Mouse (Mus musculus) heart, postnatal 14 days (tissue): Measurements from ENCODE around the gene Plekhj1. TPM values are rescaled to one million over a fixed set of nuclear protein-coding genes. Genes with fewer than 3 reads are reported as not detected.
"Not testable (repeated sequence)": the region's sequence is repeated elsewhere in the genome, so short reads cannot be mapped to it uniquely, and the experiment has no call there.

Experiments
- DNase-seq, 2 experiments: peaks; one replicate each; pipeline ENCODE4 v3.0.0; 2021 to 2022
- intact Hi-C: fragments of 180-260 bp; cut with DNase I; formaldehyde crosslinking; loops from one replicate; pipeline ENCODE4 v1.15.1; 2025
- long read RNA-seq, 2 experiments: library from polyadenylated mRNA; stranded (forward); transcript quantifications; one replicate each; pipeline ENCODE4 v2.0.0; 2021
- total RNA-seq, 2 experiments: library from RNA; stranded (reverse); gene quantifications; 2 replicates each; pipeline ENCODE4 v1.2.3; 2021

The Plekhj1 gene
- total RNA-seq, result 10 to 100 TPM; 35.7 to 36.3 TPM
- long read RNA-seq, experiment 1, transcript Plekhj1-201 (6 exons, 1,260 nt), result major isoform, 32 of 53 reads
- long read RNA-seq, experiment 1, partial matches to known transcripts, result 3 of 53 reads
- long read RNA-seq, experiment 1, other reads (novel, unspliced or antisense), result 11 of 53 reads
- long read RNA-seq, experiment 2, transcript Plekhj1-201 (6 exons, 1,260 nt), result major isoform, 27 of 40 reads
- long read RNA-seq, experiment 2, partial matches to known transcripts, result 3 of 40 reads
- long read RNA-seq, experiment 2, other reads (novel, unspliced or antisense), result 10 of 40 reads

DNA sequence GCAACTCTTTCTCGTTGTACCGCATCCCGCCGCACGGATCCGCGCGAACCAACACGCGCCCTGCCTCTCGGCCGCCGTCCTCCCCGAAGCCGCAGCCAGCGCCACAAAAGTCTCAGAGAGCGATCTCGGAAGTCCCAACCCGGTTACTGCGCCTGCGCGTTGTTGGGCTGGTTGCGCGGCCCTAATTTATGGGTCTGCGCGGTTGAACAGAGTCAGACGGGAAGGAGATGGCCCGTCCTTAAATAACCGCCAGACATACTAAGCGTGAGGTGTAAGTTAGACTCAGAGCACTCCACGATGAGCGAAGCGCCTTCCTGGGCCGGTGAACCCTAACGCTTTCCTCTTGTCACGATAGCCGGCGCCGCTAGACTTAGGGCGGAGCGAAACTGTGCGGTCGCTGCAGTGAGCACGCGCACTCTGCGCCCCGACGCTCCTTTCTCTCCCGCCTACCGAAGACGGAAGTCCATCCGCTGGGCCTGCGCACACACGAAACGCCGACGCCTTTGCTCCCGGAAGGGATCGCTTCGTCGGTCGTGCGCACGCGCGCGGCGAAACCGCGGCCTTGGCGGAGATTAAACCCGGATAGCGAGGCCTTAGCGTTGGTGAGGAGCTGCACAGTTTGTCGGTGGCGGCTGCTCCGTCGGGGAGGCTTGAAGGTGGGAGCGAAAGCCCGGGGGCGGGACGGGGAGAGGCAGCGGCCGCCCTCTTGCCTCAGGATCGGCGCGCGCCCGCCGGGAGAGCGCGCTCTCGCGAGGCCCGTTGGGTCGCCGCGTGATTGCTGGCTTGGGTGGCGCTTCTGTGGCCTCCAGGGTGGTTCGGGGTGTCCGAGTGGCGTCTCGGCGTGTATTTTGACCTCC is at the start of gene Plekhj1, which contains the start of gene Sf3a2:
Gene Plekhj1, minus strand, starts transcription at position 477 of the 857 bp plus-strand sequence.
Gene Sf3a2, plus strand, starts transcription at position 49 of the 857 bp plus-strand sequence.
- DNase-seq, result peak; percentile 95 to 96
- intact Hi-C loops, result no loop called here

DNA sequence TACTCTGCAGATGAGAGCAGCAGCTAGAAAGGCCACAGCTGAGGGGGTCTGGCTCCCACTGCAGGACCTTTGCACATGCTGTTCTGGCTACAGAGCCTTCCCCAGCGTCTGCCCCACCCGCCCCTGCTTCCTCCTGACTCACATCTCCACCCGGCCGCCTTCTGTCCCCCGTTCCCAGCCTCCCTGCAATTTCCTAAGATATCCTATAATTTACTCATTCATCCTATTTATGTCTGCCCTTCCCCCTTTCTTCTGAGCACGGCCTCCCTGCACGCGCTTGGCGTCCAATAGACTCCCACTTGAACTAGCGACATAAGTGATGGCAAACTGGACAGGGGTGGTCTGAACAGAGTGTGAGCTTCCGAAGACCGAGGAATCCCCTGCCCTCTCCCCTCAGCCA is 47.3 kb upstream of the Plekhj1 start:
- DNase-seq, result no peak
- intact Hi-C loops, result no loop called here

DNA sequence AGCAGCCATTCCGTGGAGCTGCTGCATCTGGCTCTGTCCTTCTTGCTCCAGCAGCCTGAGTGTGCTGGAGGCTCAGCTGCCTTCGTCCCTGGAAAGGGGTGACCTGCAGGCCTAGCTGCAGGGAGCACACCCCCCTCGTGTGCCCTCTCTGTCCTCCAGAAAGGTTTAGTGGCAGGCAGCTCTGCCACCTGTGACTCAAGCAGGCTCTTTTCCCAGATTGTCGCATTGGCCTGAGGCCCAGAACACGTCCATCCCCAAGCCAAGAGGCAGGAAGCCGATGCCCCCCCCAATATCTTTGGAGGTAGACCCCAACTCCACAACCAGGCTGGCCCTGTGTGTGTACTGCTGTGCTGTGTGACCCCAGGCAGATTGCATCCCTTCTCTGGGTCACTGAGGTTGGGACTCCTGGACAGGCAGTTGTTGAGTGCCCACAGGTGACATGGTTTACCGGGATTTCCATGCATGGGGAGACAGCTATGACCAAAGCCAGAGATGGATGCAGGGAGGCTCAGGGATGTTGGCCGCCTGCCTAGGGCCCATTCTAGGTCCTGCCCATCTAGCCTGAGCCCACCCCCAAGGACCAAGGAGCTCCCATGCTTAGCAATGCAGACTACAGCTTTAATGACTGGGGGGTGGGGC is 46.7 kb upstream of the Plekhj1 start:
- intact Hi-C loops, result no loop called here
- no peak for DNase-seq

DNA sequence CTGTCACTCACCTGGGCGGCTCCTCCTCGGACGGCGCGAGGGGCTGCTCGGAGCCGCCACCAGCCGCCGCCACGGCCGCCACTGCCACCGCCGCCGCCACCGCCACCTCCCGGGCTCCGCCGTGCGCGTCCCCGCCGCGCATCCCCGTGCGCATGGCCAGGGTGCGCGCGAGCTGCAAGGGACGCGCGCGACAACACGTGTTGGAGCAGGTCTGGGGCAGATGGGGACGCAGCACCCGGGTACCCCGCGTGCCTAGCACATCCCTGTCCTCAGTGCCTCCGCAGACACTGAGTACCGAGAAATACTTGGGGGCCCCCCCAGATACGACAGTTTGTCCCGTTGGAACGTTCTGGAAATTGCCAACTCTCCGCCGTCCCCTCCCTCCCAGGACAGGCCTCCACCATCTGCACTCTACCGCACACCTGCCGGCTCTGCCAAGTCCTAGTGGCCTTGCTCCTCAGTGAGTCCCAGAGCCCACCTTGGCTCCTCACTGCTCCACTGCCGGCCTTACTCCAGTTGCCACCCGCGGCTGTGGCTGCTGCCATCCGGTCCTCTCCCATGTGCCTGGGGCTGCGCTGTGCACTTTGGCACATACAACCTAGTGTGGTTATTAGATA is 45.6 kb upstream of the Plekhj1 start, which contains the start of gene Lingo3:
Gene Lingo3, minus strand, starts transcription at position 109 of the 617 bp plus-strand sequence.
- DNase-seq, result peak in 1 of 2 experiments; percentile 54
- intact Hi-C loops, result no loop called here

DNA sequence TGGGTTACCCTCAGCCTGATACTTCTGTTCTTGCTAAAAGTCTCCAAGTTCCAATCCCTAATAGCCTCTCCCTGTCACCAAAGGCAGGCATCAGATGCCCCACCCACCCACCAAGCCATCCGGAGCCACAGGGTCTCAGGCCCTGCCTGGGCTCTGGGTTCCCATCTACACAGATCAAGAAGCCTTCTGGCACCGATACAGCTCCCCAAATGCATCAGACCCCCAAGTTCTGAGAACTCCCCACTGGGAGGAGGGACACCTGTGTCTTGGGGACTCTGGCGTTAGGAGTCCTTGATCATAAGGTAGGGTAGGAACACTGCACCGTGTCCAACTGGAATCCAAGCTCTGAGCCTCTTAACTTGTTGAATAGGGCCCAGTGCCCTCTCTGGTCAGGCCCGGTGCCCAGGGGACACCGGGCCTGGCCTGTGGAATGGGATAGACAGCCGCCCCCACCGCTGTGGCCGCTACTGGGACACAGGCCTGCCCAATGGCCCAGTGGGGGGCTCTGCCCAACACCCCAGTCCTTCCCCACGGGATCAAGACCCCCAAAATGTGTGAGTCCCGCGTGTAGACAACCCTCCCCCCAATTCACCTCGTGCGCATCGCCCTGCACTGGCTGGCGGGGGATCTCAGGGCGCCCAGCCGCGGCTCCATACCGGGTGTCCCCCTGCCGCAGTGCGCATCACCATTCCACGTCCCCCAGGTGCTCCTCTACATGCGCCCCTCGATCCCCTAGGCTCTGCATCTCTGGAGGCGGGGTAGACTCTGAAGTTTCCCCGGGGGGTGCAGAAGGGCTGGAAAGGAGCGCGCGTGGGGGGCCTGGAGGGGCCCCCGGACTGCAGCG is 44.9 kb upstream of the Plekhj1 start:
- intact Hi-C loops, result no loop called here
- no peak for DNase-seq

DNA sequence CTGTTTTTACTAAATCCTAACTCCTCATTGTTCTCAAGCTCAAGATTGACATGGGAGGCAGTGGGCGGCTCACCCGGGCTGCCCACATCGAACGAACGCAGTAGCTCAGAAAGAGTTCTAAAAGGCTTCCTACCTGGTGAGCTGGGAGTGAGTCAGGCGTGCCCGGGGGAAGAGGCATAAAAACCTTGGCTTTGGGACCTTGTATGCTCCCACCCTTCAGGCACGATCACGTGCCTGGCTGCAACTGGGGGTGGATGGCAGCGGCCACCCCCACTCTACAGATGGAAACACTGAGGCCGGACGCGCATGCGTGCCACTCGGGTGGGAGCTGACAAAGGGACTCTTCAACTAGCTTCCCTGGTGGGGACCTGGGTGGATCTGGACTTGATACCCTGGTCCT is 43.9 kb upstream of the Plekhj1 start:
- intact Hi-C loops, result no loop called here
- no peak for DNase-seq

DNA sequence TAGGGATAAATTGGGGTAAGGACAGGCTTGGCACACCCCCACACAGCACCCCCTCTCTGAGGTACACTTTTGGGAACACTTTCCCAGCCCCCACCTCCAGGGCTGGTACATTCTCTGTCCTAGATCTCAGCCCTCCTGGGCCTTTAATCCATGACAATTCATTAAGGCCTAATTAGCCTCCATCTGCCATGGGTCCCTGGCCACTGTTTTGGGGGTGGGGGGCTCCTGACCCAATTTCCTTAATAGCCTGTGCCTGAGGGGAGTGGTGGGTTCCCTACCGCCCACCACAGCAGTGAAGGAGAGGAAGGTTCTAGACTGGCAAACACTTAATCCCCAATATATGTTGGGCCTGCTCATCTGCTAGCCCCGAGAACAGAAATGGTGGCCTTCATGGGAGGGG is 43.3 kb upstream of the Plekhj1 start:
- DNase-seq, result no peak
- intact Hi-C loops, result no loop called here

DNA sequence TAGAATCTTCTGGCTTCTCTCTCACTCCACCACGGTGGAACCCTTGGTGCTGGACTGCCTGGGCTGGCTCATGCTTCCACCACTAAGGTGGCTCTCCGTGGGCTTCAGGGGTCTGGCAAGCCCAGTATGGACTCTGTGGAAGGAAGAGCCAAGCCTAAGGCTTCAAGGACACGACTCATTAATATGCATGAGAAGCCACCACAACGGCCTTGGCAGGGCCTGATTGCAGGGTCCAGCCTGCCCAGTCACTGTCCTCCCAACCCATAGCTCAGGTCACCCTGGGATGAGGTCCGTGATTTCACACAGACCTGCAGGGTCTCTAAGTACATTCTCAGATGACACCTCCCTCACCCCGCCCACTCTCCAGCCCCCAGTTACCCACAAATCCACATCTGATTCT is 41.4 kb upstream of the Plekhj1 start:
- no peak for DNase-seq
- intact Hi-C loops, result no loop called here

DNA sequence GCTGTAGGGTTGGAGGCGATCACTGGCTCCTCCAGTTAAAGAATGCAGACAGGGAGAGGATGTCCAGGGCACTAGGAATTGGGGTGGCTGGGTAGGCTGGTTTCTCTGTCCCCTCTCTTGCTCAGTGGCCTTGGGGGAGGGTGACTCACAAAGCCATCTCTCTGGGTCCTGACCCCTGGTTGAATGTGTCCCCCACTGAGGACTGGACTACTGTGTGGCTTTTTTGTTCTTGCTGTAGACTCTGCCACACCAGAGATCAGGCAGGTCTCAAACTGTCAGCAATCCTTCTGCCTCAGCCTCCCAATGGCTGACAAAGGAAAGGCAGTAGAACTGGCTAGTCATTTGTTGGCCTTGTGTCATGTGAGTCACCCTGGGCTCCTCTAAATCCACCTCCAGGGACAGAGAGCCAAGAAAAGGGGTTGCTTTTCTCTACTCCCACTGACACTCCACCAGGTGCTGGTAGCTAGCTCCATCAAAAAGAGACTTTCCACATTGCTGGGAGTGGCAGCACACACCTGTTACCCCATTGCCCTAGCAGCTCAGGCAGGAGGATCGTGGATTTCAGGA is 40.0 kb upstream of the Plekhj1 start:
- intact Hi-C loops, result no loop called here
- DNase-seq, result no peak

DNA sequence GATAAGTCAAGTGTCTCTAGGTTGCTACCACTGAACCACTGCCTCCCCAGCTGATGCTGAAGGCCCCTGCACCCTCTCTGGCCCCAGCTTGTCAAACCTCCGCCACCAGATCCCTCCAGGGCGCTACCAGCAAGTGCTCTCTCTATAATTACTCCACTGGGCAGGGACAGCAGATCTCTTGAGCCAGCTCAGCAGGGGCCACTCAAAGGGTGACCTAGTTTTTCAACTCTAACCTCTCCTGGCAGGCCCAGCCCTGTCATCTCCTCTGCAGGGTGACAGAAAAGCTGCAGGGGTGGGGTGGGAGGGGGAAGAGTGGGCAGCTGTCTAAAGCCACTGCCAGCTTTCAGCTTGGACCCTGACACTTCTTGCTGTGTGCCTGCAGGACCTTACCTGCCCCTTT is 39.4 kb upstream of the Plekhj1 start:
- intact Hi-C loops, result no loop called here
- DNase-seq, result peak; percentile 35 to 51

DNA sequence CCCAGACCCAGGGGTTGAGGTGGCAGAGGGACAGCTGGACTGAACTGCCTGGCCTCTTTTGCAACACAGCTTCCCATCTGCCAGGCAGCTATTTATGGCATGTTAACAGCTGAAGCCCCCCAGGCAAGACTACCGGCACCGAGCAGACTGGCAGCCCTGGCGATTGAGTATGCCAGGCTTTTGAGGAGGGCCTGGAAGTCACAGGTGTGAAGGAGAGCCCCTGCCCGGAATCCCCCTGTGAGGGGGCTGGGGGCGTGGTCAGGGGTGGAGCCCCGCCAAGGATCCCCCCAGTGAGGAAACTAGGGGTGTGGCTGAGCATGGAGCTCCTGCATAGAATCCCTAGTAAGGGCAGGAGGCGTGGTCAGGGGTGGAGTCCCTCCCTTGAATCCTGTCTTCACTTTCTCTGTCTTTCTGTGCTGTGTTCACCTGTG is 38.5 kb upstream of the Plekhj1 start:
- intact Hi-C loops, result no loop called here
- DNase-seq, result no peak

DNA sequence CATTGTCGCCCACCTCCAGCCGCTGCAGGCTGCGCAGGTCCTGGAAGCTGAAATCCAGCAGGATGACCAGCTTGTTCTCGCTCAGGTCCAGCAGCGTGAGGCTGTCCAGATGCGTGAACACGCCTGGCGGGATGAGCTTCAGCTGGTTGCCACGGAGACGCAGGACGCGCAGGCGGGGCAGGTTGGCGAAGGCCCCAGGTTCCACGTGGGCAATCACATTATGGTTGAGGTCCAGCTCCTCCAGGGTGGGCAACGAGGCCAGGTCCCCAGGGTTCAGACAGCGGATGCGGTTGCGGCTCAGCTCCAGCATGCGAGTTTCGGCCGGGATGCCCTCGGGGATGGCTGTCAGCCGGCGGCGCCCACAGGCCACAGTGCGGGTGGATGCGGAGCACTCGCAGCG is 37.2 kb upstream of the Plekhj1 start:
- intact Hi-C loops, result no loop called here
- DNase-seq, result no peak

DNA sequence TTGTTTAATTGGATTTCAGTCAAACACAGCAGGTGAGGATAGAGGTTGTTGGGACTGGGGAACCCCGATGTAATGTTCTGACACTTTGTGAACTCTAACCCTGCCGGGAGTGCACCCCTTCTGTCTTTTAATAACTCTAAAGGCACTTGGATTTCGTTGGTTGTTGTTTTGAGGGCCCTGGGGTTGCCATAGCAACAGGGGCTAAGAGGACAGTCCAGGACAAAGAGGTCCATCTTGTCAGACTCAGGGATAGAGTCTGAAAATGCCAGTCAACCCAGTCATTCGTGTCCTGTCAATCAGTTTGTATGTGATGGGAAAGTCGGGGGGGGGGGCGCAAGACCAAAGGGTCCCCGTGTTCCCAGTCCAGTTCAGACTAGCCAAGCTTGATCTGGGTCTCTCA is 34.4 kb upstream of the Plekhj1 start:
- intact Hi-C loops, result loop anchor here (2.0 kb wide), 1 partner anchor 22 kb away; the partner anchor contains the start of genes Lsm7 and Sppl2b

DNA sequence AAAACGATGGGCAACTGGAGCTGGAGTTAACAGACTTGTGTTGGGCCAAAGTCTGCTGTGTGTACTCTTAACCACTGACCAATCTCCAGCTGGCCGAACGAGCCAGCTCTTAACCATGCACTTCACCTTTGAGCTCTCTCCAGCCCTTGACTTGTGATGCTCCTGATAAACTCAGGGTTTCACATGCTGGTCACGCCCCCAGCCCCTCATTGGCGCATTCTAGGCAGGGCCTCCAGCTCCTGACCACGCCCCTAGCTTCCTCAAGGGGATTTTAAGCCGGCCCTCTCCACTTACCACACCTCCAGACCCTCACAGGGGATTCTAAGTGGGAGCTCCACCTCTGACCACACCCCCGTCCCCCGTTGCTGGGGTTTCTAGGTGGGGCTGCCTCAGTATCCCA is 32.7 kb upstream of the Plekhj1 start:
- intact Hi-C loops, result no loop called here
- peak; percentile 45 to 57 for DNase-seq

More for the DNA sequence above, 34.4 kb upstream of the Plekhj1 start:
- no peak for DNase-seq

DNA sequence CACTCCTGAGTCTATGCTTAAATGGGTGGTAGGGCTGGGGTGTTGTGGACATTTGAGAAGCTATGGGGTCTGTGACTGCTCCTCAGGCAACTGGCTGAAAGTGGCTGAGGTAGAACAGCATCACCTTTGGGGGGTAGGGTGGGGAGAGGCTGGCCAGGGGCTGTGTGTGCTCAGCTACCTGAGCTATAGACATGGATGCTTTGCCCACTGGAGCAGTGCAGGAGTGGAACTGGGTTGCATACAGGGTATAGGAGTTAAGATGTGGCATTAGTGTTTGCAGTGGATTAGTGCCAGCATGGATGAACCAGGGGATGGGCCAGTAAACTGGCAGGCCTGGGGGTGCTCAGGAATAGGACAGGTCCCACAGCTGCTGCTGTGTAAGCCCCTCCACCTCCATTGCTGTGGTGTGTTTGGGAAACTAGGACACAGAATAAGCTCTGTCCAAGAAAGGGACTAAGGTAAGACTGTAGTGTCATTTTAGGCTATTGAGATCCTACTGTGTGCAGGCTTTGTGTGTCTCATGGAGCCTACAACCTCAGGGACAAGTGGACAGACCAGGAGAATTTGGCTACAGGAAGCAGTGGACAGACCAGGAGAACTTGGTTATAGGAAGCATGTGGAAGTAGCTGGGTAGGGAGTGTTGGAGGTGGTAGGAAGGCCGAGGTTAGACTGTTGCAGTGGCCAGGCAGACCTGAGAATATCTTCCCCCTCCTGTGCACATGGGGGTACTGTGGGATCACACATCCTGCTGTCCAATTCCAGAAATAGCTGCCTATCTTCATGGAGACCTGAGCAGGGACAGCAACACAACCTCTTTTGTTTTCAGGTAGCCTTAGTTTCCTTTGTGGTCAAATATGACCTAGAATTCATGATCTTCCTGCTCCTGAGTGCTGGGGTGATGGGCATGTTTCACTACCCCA is 31.2 kb upstream of the Plekhj1 start:
- intact Hi-C loops, result no loop called here

DNA sequence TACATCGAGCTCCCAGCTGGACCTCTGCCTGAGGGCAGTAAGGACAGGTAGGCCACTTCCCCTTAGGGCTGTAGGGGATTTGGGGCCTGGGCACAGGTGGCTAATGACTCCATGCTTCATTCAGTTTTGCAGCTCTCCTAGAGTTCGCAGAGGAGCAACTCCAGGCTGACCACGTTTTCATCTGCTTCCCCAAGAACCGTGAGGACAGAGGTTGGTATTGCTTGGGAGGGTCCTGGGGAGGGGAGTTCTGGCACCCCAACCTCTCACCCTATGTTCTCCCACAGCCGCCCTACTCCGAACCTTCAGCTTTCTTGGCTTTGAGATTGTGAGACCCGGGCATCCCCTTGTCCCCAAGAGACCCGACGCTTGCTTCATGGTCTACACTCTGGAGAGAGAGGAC is 30.2 kb upstream of the Plekhj1 start:
- intact Hi-C loops, DNase-seq: not testable (repeated sequence)

More for the DNA sequence above, 31.2 kb upstream of the Plekhj1 start:
- no peak for DNase-seq

DNA sequence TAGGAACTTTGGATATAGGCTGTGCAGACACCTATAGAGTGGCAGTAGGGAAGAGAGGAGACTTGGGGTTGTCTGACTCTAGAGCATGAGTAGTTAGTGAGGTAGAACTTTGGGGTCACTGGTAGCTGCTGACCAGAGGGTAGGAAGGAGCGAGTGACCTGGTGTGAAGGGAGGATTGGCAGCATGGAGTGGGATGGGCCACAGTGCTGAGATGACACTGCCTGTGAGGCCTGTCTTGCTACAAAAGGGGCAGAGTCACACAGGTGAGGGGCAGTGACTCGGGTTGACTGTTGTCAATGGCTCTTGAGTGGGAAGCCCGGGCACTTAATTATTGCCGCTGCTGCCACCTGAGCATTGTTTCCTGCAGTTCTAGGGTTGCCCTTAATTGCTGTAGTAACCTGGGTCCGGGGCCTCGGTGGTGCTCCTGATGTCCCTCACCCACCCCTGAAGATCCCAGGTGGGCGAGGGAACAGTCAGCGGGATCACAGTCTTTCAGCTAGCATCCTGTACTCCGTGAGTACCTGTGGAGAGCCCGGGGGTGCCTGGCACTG is 29.5 kb upstream of the Plekhj1 start:
- intact Hi-C loops, result no loop called here
- DNase-seq, result no peak
